Mouse (Mus musculus) heart, adult 8-10 months (tissue): ENCODE results near the gene Iqcd. TPM values are rescaled to one million over a fixed set of nuclear protein-coding genes. Genes with fewer than 3 reads are reported as not detected.

Source experiments
- total RNA-seq, 4 experiments: library from RNA; stranded (reverse); gene quantifications; 2 replicates each; pipeline ENCODE4 v1.2.4; 2022

Gene Iqcd
- total RNA-seq, 4 experiments from 2014 or later, result 0.14 to 0.22 TPM; not detected in 2

Other genes starting within 250 kb of the Iqcd start
- not detected for gene Lhx5, start 157.3 kb upstream of the Iqcd start, total RNA-seq
- gene Sdsl, start 116.2 kb upstream of the Iqcd start, total RNA-seq, result 10 to 100 TPM in 1 of 4 experiments, 1 to 10 TPM in 3; 8.6 to 11.4 (median 9.5) TPM
- gene Sds, start 112.5 kb upstream of the Iqcd start, total RNA-seq, result 1 to 10 TPM; 1.4 to 4.9 (median 1.7) TPM
- 10 to 100 TPM; 46.7 to 54.2 (median 49.5) TPM for gene Plbd2, start 85.4 kb upstream of the Iqcd start, total RNA-seq
- 10 to 100 TPM in 2 of 4 experiments, 1 to 10 TPM in 2; 8.2 to 12.4 (median 10.0) TPM for gene Slc8b1, start 77.8 kb upstream of the Iqcd start, total RNA-seq
- 10 to 100 TPM; 34.8 to 36.7 (median 36.3) TPM for gene Tpcn1, start 343 bp upstream of the Iqcd start, total RNA-seq
- gene Rita1, start 23.6 kb downstream of the Iqcd start, total RNA-seq, result 10 to 100 TPM; 14.3 to 17.9 (median 15.3) TPM
- 10 to 100 TPM; 21.0 to 24.7 (median 23.0) TPM for gene Ddx54, start 23.7 kb downstream of the Iqcd start, total RNA-seq
- not detected for gene Cfap73, start 45.2 kb downstream of the Iqcd start, total RNA-seq
- gene Rasal1, start 59.8 kb downstream of the Iqcd start, total RNA-seq, result under 1 TPM in 3 of 4 experiments, not detected in 1; 0.44 to 0.79 (median 0.46) TPM
- 1 to 10 TPM; 1.7 to 2.0 (median 1.9) TPM for gene Dtx1, start 122.9 kb downstream of the Iqcd start, total RNA-seq
- 1 to 10 TPM in 1 of 4 experiments, under 1 TPM in 3; 0.62 to 1.0 (median 0.83) TPM for gene Oas2, start 160.8 kb downstream of the Iqcd start, total RNA-seq
- gene Oas3, start 188.6 kb downstream of the Iqcd start, total RNA-seq, result under 1 TPM in 2 of 4 experiments, not detected in 2; 0.16 to 0.26 TPM
- not detected for gene Oas1e, start 206.5 kb downstream of the Iqcd start, total RNA-seq
- gene Oas1c, start 223.5 kb downstream of the Iqcd start, total RNA-seq, result under 1 TPM; 0.22 to 0.52 (median 0.30) TPM